Mouse (Mus musculus) heart, embryonic 13.5 days (tissue): ENCODE data around the gene Ankrd28. TPM values are rescaled to one million over a fixed set of nuclear protein-coding genes. Genes with fewer than 3 reads are reported as not detected.
A peak's percentile ranks its signal among the peaks of the same experiment; 100 is the strongest.

ENCODE experiments used
- ATAC-seq: fragments of 200-750 bp; cut with Nextera tagmentation; 2 replicates; pipeline ENCODE4 v1.8.0; 2017; ENCODE audit warnings: moderate TSS enrichment; ENCODE audit not compliant: insufficient number of reproducible peaks, low FRiP score, low TSS enrichment; ENCODE audit errors: extremely low read depth
- H3K27ac ChIP-seq: fragments of 300-500 bp; sonication (generic); replicated peaks from 2 replicates; pipeline ENCODE4 v1.5.1; 2015; ENCODE audit warnings: moderate library complexity, mild to moderate bottlenecking, inconsistent platforms
- H3K27me3 ChIP-seq: fragments of 300-500 bp; sonication (generic); replicated peaks from 2 replicates; pipeline ENCODE4 v1.6.1; 2015; ENCODE audit warnings: mild to moderate bottlenecking, inconsistent platforms
- H3K36me3 ChIP-seq: fragments of 300-500 bp; sonication (generic); 2 replicates; pipeline ENCODE4 v1.6.1; 2015; ENCODE audit warnings: mild to moderate bottlenecking, inconsistent platforms
- H3K4me1 ChIP-seq: fragments of 300-500 bp; sonication (generic); 2 replicates; pipeline ENCODE4 v1.6.1; 2015; ENCODE audit warnings: inconsistent platforms
- H3K4me2 ChIP-seq: fragments of 300-500 bp; sonication (generic); 2 replicates; pipeline ENCODE4 v1.6.1; 2015; ENCODE audit warnings: inconsistent platforms, mild to moderate bottlenecking, moderate library complexity
- H3K4me3 ChIP-seq: fragments of 300-500 bp; sonication (generic); 2 replicates; pipeline ENCODE4 v1.5.1; 2015; ENCODE audit warnings: moderate library complexity, mild to moderate bottlenecking, inconsistent platforms
- H3K9ac ChIP-seq: fragments of 300-500 bp; sonication (generic); 2 replicates; pipeline ENCODE4 v1.6.1; 2015; ENCODE audit warnings: inconsistent platforms, mild to moderate bottlenecking, moderate library complexity
- H3K9me3 ChIP-seq: fragments of 300-500 bp; sonication (generic); 2 replicates; pipeline ENCODE4 v1.6.1; 2016; ENCODE audit warnings: inconsistent platforms
- WGBS: fragments of 180-500 bp; shearing (Covaris S2); methylation state at CpG from one replicate; pipeline ENCODE4 v1.1.7; 2015; ENCODE audit warnings: mixed read lengths; 5-methylcytosine and 5-hydroxymethylcytosine counted together
- polyA plus RNA-seq: library from polyadenylated mRNA; unstranded; fragments of >200 nt; fragmentation: Nextera tagmentation; extraction: Ambion mirVana; gene quantifications from 2 replicates; pipeline ENCODE4 v1.2.1, GENCODE M21; 2015

The Ankrd28 gene
- polyA plus RNA-seq, 1 experiment from 2014 or later = 4.9 TPM

DNA sequence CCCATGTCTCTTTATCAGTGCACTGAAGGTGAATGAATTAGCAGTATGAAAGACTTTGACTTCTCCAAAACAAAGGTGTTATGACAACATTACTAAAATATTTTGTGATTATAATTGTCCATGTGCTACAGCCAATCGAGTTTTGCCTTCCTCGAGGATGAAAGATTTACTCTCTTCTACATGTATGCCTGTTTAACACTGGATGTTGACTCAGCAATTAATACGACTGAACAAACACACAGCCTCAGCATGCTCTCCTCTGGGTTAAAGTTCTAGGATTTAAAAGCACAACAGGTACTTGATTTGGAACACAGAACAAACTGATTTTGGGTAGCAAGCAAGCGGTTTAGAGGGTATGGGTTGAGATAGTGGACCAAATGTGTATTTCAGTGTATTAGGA is 1.6 kb upstream of the Ankrd28 start:
- Histone ChIP-seq H3K4me2 (no peak overlapping the region), H3K9ac (no peak overlapping the region), H3K27ac (no peak overlapping the region), H3K9me3 (peaks cover 9% of the 10 kb centered on the region), H3K27me3 (no peaks in the 10 kb centered on the region), H3K4me3 (no peak overlapping the region), H3K36me3 (no peaks in the 10 kb centered on the region), H3K4me1 (peaks cover 22% of the 10 kb centered on the region)
- WGBS = 57% methylated on average over 4 of the region's 4 CpGs
- no peak for ATAC-seq

DNA sequence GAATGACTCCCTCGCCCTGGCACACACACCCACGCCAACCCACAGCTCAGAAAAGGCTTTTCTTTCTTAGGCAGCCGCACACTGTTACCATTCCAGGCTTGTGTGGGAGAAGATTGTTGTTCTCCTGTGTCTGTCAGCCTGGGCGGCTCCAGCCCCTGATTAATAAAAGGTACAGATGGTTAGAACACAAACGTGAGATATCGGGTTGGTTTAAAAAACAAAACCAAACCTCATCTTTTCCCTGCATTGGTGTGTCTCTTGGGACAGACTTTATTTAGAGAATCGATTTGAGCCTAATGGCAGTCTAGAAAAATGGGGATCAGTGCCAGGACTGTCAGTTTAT is 890 bp upstream of the Ankrd28 start:
- peaks cover 3% of the 10 kb centered on the region; the same call in 1 of the 2 replicates for H3K9me3 ChIP-seq
- WGBS = 8% methylated on average over 7 of the region's 7 CpGs
- peak overlapping the region; percentile 93 for H3K4me3 ChIP-seq
- H3K9ac ChIP-seq = peak overlapping the region; percentile 93
- H3K27me3 ChIP-seq = no peaks in the 10 kb centered on the region
- H3K36me3 ChIP-seq = no peaks in the 10 kb centered on the region
- peak overlapping the region; percentile 94 for H3K27ac ChIP-seq
- peak overlapping the region; percentile 78 for H3K4me2 ChIP-seq
- H3K4me1 ChIP-seq = peaks cover 24% of the 10 kb centered on the region
- ATAC-seq = no peak

DNA sequence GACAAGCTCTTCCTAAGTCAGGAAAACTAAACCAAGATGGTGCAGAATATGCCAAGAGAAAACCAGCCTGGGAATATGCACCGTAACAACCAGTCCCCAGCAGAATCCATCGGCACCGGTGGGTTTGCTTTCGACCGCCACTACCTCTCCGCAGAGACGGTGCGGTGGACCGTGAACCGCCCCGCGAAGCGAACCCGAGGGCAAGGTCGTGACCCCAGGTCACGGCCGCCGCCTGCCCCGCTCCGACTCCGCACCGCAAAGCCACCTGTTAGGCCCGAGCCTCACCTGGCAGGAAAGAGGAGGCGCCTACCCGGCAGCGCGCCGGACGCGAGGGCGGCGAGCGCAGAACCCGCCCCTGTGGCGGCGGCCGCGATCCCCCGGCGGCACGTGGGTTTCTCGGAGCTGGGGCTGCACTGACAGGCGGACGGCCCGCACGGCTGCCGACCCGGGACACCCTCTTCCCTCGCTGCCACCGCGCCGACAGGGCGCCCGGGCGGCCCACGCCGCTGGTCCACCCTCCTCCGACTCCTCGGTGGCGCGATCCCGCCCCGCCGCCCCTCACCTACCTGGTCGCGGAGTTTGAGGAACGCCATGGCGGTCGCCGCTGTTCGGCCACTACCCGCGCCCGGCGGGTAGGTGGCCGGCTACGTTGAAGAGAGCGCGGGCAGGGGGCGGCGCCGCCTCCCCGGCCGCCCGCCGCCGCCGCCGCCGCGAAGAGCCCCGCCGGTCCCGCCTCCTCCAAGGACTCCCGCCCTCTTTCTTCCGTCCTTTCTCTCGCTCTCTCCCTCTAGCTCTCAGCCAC is 489 bp downstream of the Ankrd28 start:
- Histone ChIP-seq H3K27me3 (no peaks in the 10 kb centered on the region), H3K27ac (peak overlapping the region; percentile 94), H3K4me3 (peak overlapping the region; percentile 93), H3K9me3 (no peaks in the 10 kb centered on the region), H3K4me2 (peak overlapping the region; percentile 78), H3K36me3 (no peaks in the 10 kb centered on the region), H3K4me1 (peaks cover 24% of the 10 kb centered on the region), H3K9ac (peak overlapping the region; percentile 93)
- peak; percentile 63 for ATAC-seq
- 1% methylated on average over 88 of the region's 97 CpGs for WGBS

DNA sequence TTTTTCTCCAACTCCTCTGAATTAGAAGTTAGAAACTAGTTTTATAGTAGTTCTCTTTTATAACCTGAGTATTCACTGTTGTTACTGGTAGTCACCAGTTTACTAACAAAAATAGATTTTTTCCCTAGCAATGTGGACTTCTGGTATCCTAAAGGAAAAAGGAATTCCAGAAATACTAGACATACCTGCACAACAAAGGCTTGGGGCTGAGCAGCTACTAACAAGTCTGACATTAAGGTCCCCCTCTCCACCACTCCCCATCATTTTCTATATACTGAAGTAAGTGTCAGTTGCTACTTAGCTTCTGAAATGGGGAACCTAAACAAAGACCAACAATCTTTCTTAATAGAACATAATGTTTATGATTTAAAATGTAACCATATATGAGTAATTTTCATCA is 3.2 kb downstream of the Ankrd28 start:
- H3K4me1 ChIP-seq = peaks cover 29% of the 10 kb centered on the region
- ATAC-seq = no peak
- H3K4me3 ChIP-seq = no peak overlapping the region
- H3K4me2 ChIP-seq = no peak overlapping the region
- no peak overlapping the region for H3K9ac ChIP-seq
- H3K9me3 ChIP-seq = no peaks in the 10 kb centered on the region
- no peaks in the 10 kb centered on the region for H3K27me3 ChIP-seq
- no peaks in the 10 kb centered on the region for H3K36me3 ChIP-seq
- no peak overlapping the region for H3K27ac ChIP-seq

DNA sequence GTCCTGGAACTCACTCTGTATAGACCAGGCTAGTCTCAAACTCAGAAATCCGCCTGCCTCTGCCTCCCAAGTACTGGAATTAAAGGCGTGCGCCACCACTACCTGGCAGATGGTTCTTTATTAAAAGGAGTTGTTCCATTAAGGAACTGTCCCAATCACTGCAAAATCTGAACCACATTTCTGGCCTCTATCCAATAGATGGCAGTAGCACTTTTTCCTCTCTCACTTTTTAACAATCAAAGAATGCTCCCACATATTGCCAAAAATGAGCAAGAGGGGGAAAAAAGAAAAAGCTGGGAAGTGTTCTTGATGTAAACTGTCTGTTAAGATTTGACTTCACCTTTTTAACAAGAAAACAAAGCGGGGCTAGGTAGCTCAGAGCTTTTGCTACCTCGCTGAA is 20.5 kb downstream of the Ankrd28 start:
- Histone ChIP-seq H3K4me3 (no peak overlapping the region), H3K4me2 (no peak overlapping the region), H3K27ac (no peak overlapping the region), H3K9ac (no peak overlapping the region), H3K36me3 (peaks cover 7% of the 10 kb centered on the region), H3K27me3 (no peaks in the 10 kb centered on the region), H3K9me3 (no peaks in the 10 kb centered on the region), H3K4me1 (no peaks in the 10 kb centered on the region)
- WGBS = 87% methylated on average over 5 of the region's 5 CpGs
- no peak for ATAC-seq

DNA sequence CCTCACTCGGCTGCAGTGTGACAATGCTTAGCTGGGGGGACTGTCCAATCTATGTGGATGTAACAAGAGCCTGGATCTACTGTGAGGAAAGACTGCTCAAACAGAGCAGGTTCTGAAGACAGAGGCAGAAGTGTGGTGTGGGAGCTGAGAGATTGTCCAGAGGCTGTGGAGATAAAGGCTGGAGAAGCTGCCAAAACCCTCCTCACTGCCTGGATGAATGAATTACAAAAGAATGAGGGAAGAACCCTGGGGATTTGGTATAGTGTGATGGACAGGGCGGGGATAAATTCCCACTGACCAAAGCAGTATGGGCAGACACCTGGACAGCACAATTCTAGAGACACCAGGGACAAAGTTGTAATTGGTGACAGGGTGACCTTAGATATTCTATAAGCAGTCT is 26.7 kb downstream of the Ankrd28 start:
- no peak overlapping the region for H3K4me2 ChIP-seq
- H3K4me3 ChIP-seq = no peak overlapping the region
- H3K4me1 ChIP-seq = peaks cover 21% of the 10 kb centered on the region
- no peaks in the 10 kb centered on the region for H3K27me3 ChIP-seq
- 29% methylated on average over 2 of the region's 2 CpGs for WGBS
- H3K9me3 ChIP-seq = no peaks in the 10 kb centered on the region
- no peak overlapping the region for H3K9ac ChIP-seq
- H3K27ac ChIP-seq = 0 out of 2 replicates have a peak overlapping the region, but pooled peaks have one; percentile 4
- H3K36me3 ChIP-seq = peaks cover 7% of the 10 kb centered on the region
- no peak for ATAC-seq

DNA sequence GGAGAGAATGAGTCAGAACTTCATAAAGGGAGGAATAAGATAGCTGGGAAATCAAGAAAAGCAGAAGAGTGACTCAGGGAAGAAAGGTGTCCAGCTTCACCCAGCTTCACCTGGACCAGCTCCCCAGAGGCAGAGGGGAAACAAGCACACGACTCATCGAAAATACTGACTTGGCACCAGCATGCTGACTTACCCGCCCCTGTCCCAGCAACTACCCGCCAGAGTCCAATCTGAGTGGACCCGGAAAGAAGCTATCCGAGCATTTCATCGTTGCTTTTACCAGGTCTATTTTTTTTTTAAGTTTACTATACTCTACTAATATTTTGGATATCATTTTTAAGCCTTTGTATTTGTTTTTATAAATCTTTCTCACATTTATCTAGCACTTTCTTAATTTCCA is 29.5 kb downstream of the Ankrd28 start:
- ATAC-seq = no peak
- H3K27me3 ChIP-seq = no peaks in the 10 kb centered on the region
- WGBS = 82% methylated on average over 7 of the region's 7 CpGs
- H3K9ac ChIP-seq = no peak overlapping the region
- H3K36me3 ChIP-seq = no peaks in the 10 kb centered on the region
- no peak overlapping the region for H3K4me2 ChIP-seq
- H3K27ac ChIP-seq = no peak overlapping the region
- no peaks in the 10 kb centered on the region for H3K9me3 ChIP-seq
- no peak overlapping the region for H3K4me3 ChIP-seq
- peaks cover 26% of the 10 kb centered on the region for H3K4me1 ChIP-seq

DNA sequence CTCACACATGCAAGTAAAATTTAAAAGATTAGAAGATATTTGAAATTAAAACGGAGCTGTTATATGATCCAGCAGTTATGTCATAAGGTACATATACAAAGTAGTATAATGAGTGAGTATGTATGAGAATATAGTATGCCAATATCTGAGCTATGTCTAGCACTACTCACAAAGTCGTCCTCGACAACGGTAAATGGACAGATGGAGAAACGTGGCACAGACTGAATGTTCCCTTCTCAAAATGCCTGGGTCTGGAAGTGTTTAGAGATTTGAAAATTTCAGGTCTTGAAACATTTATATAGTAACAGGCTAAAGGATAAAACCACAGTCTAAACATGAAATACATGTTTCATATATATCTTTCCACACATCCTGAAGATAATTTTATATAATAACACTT is 30.0 kb downstream of the Ankrd28 start:
- H3K27me3 ChIP-seq = no peaks in the 10 kb centered on the region
- WGBS = 83% methylated on average over 5 of the region's 5 CpGs
- ATAC-seq = no peak
- no peaks in the 10 kb centered on the region for H3K9me3 ChIP-seq
- H3K4me3 ChIP-seq = no peak overlapping the region
- no peak overlapping the region for H3K4me2 ChIP-seq
- H3K4me1 ChIP-seq = peaks cover 31% of the 10 kb centered on the region
- no peaks in the 10 kb centered on the region for H3K36me3 ChIP-seq
- no peak overlapping the region for H3K27ac ChIP-seq
- no peak overlapping the region for H3K9ac ChIP-seq

DNA sequence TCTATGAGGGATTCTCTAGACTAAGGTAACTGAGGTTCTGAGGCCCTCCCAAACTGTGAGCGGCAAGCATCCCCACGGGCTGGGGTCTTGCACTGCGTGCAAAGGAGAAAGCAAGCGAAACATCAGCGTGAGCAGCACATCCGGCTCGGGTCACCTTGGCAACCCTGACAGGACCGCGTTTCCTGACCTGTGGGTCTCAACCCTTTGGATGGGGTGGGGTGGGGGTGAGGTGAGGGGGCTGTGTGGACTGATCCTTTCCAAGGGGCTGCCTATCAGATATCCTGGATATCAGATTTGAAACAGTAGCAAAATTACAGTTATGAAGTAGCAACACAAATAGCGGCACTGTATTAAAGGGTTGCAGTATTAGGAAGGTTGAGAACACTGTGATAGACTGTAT is 31.5 kb downstream of the Ankrd28 start:
- no peaks in the 10 kb centered on the region for H3K36me3 ChIP-seq
- no peak for ATAC-seq
- no peaks in the 10 kb centered on the region for H3K27me3 ChIP-seq
- H3K4me3 ChIP-seq = no peak overlapping the region
- no peaks in the 10 kb centered on the region for H3K9me3 ChIP-seq
- H3K9ac ChIP-seq = no peak overlapping the region
- WGBS = 76% methylated on average over 10 of the region's 10 CpGs
- H3K27ac ChIP-seq = no peak overlapping the region
- H3K4me2 ChIP-seq = no peak overlapping the region
- H3K4me1 ChIP-seq = peaks cover 35% of the 10 kb centered on the region

DNA sequence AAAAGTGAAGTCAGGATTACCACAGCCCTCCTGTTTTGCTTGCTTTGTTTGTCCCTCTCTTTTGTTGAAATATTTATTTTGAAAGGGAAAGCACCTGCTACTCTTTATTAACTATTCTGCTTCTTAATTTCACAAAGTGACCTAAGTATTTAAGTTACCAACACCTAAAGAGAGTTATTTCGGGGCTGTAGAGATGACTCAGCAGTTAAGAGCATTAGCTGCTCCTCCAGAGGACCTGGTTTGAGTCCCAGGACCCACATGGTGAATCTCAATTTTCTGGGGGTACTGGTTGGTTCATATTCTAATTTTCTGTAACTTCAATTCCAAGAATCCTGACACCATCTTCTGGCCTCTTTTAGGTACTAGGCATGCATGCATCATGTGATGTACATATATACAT is 34.9 kb downstream of the Ankrd28 start:
- Histone ChIP-seq H3K9ac (peak overlapping the region; percentile 10; the same call in 1 of the 2 replicates), H3K4me1 (peaks cover 22% of the 10 kb centered on the region), H3K4me3 (no peak overlapping the region), H3K27me3 (no peaks in the 10 kb centered on the region), H3K9me3 (no peaks in the 10 kb centered on the region), H3K36me3 (no peaks in the 10 kb centered on the region), H3K27ac (no peak overlapping the region), H3K4me2 (no peak overlapping the region)
- ATAC-seq = no peak
- WGBS = 42% methylated on average over 1 of the region's 1 CpGs

DNA sequence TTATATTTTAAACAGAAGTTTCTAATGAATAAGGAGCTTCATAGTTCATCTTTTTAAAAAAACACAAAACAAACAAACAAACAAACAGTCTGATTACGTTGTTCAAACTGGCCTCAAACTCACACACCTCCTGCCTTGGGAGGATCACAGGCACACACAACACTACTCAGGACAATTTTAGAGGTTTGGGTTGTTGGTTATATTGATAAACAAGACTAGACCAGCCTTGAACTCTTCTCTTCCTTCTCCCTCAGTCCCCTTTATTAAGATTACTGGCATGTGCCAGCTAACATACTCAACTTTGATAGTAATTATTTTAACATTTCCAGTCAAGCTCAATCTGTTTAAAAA is 35.7 kb downstream of the Ankrd28 start:
- Histone ChIP-seq H3K27me3 (no peaks in the 10 kb centered on the region), H3K36me3 (no peaks in the 10 kb centered on the region), H3K27ac (no peak overlapping the region), H3K4me3 (no peak overlapping the region), H3K4me2 (no peak overlapping the region), H3K4me1 (peaks cover 22% of the 10 kb centered on the region), H3K9ac (peak overlapping the region; percentile 52; the same call in 1 of the 2 replicates), H3K9me3 (no peaks in the 10 kb centered on the region)
- ATAC-seq = no peak
- WGBS = 40% methylated on average over 1 of the region's 1 CpGs
